Mouse (Mus musculus) kidney, postnatal 14 days (tissue): Measurements from ENCODE around the gene Cacna1f.

ENCODE experiments used
- DNase-seq: peaks from one replicate; pipeline ENCODE4 v3.0.0; 2022; ENCODE audit warnings: mixed read lengths

Cacna1f gene

DNA sequence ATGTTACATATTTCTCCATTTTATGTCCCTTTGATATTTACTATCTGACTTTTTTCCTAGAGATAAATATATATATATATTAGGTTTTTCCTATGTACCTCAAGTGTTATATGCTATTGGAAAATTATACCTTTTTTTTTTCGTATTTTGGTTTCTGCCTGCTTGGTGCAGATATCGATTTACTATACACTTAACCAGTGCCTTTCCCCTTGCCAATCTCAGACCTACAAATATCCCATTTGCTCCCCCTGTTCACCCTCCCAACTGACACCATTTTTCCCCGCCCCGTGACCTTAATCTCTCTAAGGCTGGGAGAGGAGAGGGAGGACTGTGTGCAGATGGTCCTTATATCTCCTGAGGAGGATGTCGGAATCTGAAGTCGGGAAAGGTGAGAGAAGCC, at the start of gene Cacna1f:
TSS of gene Cacna1f (plus strand) at position 301 of the 400 bp plus-strand sequence.
- DNase-seq, result no peak

DNA sequence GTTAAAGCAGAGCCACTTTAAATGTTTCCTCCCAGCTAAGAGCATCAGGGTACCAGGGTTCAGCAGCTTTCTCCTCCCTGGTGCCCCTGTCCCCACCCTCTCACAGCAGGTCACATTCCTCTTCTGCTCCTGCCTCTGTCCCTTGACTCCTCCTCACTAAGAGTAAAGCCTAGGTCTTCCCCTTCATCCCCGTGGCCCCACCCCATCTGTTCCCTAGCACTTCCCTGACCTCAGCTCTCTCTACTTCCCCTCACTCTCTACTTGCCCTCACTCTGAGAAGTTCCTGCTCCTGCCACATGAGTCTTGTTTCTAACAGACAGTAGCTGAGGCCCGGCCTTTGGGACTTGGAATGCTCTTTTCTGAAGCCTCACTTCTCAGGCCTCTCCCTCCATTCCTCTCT, 43.8 kb upstream of the Cacna1f start:
- no peak for DNase-seq

DNA sequence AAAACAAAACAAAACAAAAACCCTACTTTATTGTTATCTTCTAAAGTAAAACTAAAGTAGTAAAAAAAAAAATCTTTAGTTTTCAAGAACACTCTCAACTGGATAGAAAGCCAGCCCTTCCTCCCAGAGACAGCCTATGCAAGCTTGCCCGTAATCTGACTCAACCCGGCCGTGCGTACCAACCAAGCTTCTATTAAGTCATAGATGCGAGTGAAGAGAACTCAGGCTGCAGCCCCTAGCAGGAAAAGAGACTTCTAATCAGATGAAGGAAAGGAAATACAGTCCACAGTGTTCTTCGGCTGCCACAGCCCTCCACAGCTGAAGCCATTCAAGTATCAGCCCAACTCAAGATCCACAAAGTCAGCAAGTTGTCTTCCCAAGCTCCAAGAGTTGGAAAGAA, 40.5 kb upstream of the Cacna1f start:
- DNase-seq, result no peak

DNA sequence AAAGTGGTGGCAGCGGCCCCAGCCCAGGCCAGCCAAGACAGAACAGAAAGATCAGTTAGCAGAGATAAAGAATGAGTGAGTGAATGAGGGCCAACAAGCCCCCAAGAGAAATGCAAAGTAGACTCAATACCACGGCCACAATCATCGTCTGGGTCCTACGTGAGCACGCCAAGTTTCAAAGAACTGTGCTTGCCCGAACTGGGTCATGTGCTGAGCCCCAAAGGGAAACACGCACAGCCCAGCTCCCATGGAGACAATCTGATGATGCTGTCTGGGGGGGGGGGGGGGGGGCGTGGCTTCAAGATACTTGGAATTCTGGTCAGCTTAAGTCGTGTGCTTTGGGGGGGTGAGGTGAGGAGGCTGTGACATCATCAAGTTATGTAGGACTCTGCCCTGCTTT, 39.4 kb upstream of the Cacna1f start:
- no peak for DNase-seq

DNA sequence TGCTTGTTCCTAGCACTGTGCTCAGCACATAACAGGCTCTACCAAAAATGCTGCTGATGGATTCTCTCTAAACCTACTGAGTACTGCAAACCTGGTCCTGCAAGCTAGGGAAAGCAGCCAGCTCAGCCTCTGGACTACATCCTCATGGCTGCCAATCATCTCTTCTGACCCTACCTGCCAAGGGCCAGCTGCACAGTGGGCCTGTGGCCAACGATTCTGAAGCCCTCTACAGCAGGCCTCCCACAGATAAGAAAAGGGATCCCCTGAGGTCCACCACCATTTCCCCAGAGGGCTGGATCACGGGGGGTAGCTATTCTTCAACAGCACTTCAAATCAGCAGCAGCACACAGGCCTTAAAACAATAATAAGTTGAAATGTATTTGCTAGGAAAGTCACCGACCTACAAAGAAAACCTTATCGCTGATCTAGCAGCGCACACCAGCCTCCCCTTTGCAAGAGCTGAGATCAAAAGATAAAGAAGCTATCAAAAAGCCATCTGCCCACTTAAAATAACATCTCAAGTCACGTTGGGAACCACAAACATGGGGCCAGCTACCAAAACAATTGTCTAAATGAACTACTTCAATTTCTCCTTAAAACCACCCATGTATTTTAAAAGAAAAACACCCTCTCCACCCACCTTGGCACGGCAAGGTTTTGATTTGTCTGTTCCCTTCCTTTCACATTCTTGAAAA, 36.3 kb upstream of the Cacna1f start:
- no peak for DNase-seq

DNA sequence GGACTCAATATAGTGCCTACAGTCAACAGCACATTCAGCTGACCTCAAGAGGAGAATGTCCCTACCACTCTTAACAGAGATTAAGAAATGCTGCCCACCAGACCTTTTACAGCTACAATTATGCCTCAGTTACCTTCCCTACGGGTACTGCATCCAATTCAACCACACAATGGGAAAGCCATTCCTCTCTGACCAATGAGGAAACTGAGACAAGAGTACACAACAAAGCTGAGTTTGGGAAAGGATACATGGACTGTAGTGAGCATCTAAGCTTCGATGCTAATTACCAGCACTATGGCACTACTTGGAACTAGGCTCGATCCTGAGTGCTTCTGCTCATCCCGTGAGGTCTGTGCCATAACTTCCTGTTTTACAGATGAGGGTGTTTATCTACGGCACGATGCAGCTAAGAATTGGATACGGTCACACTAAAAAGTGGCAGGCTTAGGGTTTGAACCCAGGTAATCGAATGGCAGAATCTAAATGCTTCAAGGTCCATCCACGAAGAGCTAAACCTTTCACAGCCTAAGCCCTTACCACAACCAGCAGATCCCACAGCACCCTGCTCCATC, 35.2 kb upstream of the Cacna1f start:
- no peak for DNase-seq

DNA sequence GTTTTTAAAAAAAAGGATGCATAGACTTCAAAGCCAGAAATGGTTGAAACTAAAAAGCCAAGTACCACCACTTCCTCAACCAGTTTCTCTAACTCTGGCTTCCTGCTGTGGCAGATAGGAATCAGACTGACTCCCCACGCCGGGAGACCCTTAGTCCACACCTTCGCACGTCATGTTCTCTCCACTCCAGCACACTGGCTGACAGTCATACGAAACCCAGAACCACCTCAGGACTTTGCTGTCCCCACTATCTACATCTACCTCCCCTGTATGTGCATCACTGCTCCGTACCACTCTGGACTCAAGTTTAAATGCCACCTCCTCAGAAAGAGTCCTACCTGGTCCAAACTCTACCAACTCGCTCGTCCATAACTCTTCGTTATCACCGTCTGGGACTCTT, 34.4 kb upstream of the Cacna1f start:
- DNase-seq, result no peak

DNA sequence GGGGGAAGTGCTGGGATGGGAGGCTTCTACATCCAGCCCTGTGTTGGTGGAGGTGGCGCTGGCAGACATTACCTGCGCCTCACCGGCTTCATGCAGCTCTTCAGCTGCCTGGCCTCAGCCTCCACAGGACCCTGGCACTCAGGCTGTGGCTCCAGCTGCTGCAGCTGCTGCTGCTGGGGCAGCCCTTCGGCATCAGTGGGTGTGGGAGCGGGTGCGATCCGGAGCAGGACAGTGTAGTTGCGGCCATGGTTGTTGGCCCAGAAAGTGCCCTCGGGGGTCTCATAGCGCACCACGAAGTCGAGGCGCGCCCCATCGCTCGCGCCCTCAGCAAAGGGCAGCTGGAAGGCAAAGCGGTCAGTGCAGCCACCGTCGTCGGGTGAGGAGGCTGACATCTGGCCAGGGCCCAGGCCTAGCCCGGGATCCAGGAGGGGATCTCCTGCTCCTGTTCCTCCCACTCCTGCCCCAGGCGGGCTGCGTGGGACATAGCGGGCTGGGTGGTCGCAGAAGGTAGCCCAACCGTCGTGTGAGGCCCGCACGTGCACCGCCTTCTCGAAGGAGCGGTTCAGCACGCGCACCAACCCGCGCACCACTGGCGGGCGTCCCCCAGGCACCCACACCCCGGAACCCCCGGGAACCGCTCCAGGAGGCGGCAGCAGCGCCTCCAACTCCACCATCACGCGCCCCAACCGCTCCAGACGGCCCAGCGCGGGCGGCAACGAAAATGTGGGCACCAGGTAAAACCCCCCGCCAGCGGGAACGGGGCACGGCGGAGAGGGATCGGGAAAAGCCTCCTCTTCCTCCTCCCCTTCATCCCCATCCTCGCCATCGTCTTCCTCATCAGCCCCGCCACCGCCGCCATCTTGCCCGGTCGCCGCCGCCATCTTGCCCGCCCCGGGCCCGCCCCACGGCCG, 33.5 kb upstream of the Cacna1f start, which contains the start of gene Foxp3:
TSS of gene Foxp3 (plus strand) at position 469 of the 911 bp plus-strand sequence.
- DNase-seq, result peak; percentile 2

DNA sequence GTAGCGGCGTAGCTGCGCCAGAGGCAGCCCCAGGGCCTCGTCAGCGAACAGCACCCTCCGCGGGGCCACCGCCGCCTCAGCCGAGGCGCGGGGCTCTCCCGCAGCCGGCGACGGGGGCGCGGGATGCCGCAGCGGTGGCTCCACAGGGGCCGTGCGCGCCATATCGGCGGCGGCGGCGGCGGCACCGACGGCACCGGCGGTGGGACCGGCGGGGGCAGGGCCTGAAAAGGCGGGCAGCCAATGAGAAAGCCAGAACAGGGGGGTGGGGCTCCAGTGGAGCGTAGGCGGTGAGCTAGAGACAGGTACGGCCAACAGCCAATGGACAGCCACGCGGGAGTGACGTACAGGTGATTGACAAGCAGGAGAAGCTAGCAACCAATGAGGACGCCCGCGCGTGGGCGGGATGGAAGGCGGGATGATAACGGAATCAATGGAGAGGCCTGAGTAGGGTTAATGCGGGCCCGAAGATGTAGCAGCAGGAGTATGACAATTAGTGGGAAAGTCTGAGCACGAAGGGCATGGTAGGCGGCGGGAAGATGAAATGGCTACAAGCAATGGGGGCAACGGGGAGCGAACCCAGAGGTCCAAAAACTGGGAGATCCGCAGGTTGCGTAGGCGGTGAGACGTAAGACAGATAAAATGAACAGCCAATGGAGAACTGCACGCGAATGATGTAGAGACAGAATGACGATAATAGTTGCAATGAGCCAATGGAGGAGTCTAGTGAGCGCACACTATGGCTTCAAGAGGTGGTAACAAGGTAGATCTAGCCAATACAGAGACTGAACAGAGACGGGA, 32.6 kb upstream of the Cacna1f start, which contains the start of gene Ppp1r3f:
TSS of gene Ppp1r3f (minus strand) at position 197 of the 798 bp plus-strand sequence.
- DNase-seq, result peak; percentile 95

DNA sequence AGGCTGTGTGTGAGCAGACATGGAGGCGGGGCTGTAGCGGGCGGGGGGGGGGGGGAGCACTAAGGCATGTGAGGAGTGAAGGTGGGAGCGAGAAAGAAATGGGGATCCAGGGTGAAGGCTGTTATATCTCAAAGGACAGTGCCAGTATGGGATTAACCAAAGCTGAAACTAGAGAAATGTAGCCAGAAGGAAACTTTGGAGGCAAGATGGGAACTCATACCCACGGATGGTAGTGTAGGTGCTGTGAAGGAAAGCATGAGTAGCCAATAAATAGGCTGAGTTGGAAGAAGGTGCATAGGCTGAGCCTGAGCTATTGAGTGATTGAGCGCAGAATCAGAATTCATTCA, 32.0 kb upstream of the Cacna1f start:
- DNase-seq, result no peak

DNA sequence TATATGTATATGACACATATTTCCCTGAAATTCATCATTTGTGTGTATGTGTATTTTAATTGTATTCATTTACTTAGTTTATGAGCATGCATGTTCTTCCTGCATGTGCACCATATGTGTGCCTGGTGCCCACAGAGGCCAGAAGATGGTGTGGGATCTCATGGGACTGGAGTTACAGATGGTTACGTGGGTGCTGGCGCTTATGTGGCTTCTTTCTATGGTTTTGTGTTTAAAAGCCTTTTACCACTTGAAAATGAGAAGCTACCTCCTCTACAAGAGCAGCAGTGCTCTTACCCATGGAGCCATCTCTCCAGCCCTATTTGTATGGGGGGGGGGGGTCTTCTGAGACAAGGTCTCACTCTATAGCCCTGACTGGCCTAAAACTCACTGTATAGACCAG, 25.7 kb upstream of the Cacna1f start:
- DNase-seq, result no peak

DNA sequence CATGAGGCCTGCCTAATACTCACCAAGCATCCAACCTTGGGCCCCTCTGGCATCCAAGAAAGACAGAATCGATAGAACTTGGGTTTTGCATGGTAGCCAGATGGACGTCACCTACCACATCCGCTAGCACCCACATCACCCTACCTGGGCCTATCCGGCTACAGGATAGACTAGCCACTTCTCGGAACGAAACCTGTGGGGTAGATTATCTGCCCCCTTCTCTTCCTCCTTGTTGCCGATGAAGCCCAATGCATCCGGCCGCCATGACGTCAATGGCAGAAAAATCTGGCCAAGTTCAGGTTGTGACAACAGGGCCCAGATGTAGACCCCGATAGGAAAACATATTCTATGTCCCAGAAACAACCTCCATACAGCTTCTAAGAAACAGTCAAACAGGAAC, 23.0 kb upstream of the Cacna1f start:
- DNase-seq, result no peak

DNA sequence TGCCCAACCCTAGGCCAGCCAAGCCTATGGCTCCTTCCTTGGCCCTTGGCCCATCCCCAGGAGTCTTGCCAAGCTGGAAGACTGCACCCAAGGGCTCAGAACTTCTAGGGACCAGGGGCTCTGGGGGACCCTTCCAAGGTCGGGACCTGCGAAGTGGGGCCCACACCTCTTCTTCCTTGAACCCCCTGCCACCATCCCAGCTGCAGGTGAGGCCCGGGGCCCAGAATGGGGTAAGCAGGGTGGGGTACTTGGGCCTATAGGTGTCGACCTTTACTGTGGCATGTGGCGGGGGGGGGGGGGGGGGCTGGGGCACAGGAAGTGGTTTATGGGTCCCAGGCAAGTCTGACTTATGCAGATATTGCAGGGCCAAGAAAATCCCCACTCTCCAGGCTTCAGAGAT, 20.5 kb upstream of the Cacna1f start:
- DNase-seq, result no peak

DNA sequence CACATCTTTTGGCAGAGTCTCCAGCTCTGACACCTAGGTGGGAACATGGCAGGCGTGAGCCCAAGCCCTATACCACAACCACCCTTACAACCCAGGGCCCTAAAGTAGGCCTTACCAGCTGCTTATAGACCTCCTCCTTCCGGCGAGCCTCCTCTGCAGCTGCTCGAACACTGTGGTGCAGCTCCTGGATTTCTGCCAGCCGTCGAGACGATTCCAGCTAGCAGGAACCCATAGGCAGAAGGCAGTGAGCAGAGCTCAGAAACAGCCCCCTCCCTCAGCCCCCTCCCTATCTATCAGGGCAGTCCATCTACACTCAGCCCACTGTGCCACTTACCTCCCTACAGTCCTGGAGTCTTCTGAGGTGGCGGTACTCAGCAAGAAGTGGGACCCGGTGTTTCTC, 11.5 kb upstream of the Cacna1f start:
- DNase-seq, result no peak

DNA sequence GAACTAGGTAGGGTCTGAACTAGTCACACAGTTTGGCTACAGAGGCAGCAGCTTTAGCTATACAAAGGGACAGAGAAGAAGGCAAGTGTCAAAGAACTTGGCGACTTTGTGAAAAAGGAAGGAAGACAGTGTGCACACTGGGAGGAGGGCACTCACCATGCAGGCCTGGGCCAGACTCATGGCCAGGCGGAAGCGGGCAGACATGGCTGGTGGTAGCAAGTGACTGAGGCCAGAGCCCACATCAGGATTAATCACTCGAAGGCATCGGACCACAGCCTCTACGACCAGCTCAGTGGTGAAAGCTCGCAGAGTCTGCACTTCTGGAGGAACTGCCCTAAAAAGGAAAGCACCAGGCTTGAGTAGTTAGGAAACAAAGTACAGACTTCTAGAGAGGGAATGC, 2.9 kb upstream of the Cacna1f start:
- no peak for DNase-seq

DNA sequence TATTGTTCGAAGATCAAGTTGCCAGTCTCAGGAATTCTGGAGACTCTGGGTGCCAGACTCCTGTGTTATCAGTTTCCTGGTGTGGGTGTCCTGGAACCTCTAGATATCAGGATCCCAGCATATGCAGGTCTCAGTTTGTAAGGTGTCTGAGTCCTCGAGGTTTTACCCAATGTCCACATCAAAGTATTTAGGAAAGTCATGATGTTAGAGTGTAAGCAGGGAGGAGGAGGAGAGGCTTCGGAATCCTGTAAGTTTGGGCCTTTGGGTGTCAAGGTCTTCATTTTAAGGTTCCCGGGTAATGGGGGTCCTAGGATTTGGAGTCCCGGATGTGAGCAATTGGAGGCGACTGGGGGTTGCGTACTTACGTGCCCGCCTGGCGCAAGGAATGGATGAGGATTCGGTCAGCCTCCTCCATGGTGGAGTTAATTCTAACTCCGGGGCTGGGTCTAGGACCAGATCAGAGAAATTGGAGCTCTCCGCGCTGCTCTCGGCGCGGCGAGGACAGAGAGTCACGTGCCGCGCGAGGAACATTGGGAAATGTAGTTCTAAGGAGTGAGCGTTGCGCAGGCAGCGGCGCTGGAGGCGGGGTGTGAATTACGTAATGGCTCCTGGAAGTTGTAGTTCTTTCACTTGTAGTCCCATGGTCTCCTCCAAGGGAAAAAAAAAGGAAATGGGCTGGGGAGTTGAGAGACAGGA, 1.9 kb upstream of the Cacna1f start, which contains the start of gene Ccdc22:
TSS of gene Ccdc22 (minus strand) at position 639 of the 696 bp plus-strand sequence.
- peak; percentile 90 for DNase-seq

DNA sequence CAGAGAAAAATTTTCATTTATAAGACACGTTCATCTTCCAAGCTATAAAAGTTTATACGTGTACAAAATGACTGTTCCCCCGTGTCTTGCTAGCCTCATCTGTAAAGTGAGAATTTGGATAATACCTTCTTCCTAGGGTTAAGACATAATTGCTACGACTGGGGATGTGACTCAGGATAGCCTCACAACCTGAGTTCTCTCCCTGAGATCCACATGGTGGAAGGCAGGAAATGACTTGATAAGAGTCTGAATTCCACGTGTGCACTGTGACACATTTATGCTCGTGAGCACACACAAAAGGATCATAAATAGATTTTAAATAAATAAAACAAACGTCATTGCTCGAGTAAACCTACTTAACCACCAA, 1.3 kb upstream of the Cacna1f start:
- DNase-seq, result no peak

DNA sequence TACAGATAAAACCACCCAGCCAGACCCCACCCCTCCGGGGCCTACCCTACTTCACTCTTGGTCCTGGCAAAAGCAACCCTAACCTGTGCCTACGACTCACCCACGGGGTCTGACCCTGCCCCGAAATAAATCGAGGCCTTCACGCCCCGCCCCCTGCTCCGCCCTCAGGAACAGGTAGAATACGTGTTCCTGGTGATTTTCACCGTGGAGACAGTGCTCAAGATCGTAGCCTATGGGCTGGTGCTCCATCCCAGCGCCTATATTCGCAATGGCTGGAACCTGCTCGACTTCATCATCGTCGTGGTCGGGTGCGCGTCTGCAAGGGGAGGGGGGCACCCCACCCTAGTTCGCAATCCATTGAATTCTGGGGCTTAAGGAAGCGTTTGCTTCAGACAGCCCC, 3.2 kb downstream of the Cacna1f start:
- no peak for DNase-seq

DNA sequence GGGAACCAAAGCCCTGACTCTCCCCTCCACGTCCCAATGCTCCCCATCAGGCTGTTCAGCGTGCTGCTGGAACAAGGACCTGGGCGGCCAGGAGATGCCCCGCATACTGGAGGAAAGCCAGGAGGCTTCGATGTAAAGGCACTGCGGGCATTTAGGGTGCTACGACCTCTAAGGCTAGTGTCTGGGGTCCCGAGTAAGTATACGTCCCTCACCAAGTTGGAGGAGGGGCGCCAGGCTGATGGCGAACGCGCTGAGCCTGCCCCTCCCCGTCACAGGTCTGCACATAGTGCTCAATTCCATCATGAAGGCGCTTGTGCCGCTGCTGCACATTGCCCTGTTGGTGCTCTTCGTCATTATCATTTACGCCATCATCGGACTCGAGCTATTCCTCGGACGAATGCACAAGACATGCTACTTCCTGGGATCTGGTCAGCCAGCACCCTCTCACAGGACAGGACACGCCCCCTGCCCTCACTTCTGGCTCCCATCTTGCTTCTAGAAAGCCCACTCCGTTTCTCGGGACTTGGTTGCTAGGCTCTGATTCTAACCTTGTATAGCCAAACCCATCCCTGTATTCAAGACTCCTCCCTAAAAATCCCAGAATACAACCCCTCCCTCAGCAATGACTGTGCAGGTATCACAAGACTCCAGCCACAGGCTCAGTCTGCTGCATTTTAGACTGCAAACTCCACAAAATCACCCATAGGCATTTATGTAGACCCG, 3.8 kb downstream of the Cacna1f start:
- DNase-seq, result no peak

DNA sequence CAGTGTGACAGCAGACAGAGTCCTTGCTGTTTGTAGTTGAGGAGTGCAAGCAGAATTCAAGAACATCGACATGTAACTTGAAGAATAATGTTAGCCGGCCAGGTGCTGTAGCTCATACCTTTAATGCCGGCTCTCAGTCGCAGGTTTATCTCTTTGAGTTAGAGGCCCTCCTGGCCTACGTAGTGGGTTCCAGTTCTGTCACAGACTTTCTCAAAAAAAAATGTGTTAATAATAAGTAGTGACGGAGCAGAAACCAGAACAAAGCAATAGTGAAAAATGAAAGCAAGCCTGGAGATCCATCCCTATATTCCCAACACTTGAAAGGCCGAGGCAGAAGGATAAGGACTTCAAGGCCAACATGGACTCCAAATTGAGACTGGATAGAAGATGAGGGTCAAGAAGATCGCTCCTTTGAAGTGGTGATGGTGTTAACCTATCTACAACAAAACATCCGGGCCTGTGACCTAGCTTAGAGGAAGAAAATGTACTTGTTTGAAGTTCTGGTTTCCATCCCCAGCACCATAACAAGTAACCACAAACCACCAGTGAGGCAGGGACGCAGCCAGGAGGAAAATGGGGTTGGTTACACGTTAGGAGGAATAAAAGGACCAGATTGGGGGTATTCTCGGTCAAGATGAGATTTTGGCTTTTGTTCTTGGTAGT, 11.1 kb downstream of the Cacna1f start:
- no peak for DNase-seq

DNA sequence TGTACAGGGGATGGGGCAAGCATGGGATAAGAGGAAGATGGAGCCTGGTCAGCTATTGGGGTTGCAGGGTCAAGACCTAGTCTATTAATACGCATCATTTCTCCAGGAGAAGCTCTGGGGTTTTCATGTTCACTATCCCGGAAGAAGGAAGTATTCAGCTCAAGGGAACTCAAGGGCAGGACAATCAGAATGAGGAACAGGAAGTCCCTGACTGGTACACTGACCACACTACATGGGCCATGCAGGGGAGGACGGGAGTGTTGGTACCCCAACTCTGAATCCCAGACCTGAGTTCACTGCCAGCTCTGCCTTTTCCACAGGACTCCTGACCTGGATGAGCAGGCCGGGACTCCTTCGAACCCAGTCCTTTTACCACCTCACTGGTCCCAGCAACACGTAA, 25.7 kb downstream of the Cacna1f start:
- DNase-seq, result no peak
